Mouse (Mus musculus): ENCODE data around the gene Faap100. TPM values are rescaled to one million over a fixed set of nuclear protein-coding genes. Genes with fewer than 3 reads are reported as not detected.
A peak's percentile ranks its signal among the peaks of the same experiment; 100 is the strongest.
"Not testable (repeated sequence)": the region's sequence is repeated elsewhere in the genome, so short reads cannot be mapped to it uniquely, and the experiment has no call there.

The Faap100 gene
- 25.3 and 29.2 TPM in 2 replicates for polyA plus RNA-seq (2014; fragmentation: Nextera tagmentation; extraction: Ambion mirVana)

DNA sequence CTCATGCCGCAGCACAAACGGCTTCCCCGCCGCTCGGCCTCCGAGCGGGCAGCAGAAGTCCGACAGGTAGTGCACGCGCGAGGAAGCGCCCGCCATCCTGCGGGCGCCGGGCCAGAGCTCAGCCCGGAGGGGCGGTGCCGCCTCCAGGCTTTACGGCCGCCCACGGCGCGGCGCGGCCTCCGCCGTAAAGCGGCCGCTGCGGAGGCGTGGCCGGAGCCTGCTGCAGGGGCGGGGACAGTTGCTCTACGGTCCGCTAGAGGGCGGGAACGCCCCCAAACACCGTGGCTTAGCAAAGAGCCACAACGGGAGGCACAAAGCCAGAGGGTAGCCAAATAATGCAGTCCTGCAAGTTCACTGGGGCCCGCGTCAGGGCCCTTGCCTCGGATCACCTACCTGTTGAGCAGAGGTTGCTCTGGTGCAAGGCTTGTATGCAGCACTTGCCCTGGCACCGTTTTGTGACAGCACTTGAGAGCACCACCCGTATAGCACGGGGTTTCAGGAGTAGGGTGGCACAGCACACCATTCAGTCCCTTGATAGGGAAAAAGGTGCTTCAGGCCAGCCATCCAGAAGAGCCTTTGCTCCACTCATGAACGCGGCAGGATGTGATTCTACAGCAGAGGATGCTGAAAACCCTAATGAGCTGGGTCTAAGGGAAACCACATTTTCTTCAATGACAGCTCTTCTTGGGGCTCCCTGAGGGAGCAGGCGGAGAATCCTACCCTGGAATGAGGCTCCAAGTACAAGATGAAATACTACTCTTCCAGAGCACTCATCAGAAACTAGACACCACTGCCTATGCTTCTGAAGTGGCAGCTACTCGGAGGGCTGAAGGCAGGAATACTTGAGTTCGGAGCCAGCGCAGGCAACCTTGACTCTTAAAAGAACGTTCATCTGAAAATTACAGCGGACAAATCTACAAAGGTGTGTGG is at the start of gene Faap100:
Faap100 (minus strand) TSS at position 154 of the 930 bp plus-strand sequence.
- Histone ChIP-seq H3K9ac (ENCODE audit: low read length) (peak within 1 kb of the TSS; percentile 81), H3K9me3 (ENCODE audit: control insufficient read depth, low read length) (no peaks in the 10 kb centered on the region), H3K4me2 (peak within 1 kb of the TSS; percentile 98), H3K4me1 (ENCODE audit: control insufficient read depth, insufficient read depth, low read length) (peaks cover 16% of the 10 kb centered on the region), H3K36me3 (ENCODE audit: control insufficient read depth, insufficient read depth, low read length) (peaks cover 10% of the 10 kb centered on the region; the same call in 1 of the 2 replicates), H3K27ac (ENCODE audit: low read depth, low read length) (peak within 1 kb of the TSS; percentile 35; the same call in 1 of the 2 replicates), H3K4me3 (ENCODE audit: low read depth, low read length) (peak within 1 kb of the TSS; percentile 88), H3K27me3 (ENCODE audit: control insufficient read depth, insufficient read depth, low read length) (no peaks in the 10 kb centered on the region)
- DNase-seq (ENCODE audit: low spot score, missing footprints) (peak; percentile 99), ATAC-seq (ENCODE audit: low FRiP score) (peak; percentile 93)
- 11% methylated on average over 53 of the region's 54 CpGs for WGBS

DNA sequence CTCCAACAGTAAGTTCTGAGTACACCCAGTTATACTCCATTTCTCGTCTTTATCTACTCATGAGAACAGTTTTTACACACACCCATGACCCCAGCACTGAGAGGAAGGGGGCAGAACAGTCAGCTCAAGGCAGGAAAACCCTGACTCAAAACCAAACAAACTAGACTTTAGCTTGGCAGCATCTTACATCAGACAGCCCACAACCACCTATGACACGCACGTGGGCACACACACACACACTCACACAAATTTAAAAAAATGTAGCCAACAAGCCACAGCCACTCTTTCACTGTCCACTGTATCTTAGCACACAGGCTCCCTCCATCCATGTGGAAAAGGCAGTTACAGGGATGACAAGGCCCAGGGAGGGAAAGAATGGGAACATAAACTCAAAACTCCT is 48.2 kb upstream of the Faap100 start:
- Histone ChIP-seq H3K36me3 (ENCODE audit: control insufficient read depth, insufficient read depth, low read length) (peaks cover 20% of the 10 kb centered on the region), H3K4me2 (no peak overlapping the region), H3K4me3 (ENCODE audit: low read depth, low read length) (no peak overlapping the region), H3K9ac (ENCODE audit: low read length) (no peak overlapping the region), H3K27ac (ENCODE audit: low read depth, low read length) (no peak overlapping the region), H3K4me1 (ENCODE audit: control insufficient read depth, insufficient read depth, low read length) (no peaks in the 10 kb centered on the region), H3K27me3 (ENCODE audit: control insufficient read depth, insufficient read depth, low read length) (no peaks in the 10 kb centered on the region), H3K9me3 (ENCODE audit: control insufficient read depth, low read length) (no peaks in the 10 kb centered on the region)
- no peak for DNase-seq (ENCODE audit: low spot score, missing footprints)
- 92% methylated on average over 3 of the region's 3 CpGs for WGBS
- no peak for ATAC-seq (ENCODE audit: low FRiP score)

DNA sequence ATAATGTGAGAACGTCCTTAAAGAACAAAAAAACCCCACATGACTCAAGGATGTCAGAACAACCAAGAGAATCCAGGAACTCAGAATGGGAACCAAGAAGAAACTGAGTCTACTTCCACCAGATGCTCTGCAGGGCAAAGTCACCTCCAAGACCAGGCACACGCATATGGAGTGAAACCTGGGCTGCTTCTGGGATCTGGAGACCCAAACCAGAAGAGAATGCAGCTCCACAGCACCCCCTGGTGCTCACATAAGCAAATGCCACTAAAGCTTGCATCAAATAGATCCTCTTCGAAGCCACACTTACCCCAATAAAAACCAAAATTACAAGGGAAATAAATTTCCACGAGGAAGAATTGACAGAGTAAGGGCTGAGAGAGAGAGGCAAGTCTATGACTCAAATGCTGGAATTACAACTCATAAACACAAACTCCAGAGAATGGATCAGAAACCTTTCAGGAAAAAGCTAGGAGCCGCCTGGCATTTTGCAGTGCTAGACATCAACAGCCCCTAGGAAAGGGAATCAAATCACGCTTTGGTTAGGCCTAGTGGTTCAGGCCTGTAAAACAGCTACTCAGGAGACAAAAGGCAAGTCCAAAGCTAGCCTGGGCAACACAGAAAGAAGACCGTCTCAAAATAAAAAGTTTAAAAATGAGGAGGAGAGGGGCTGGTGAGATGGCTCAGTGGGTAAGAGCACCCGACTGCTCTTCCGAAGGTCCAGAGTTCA is 45.2 kb upstream of the Faap100 start:
- peaks cover 24% of the 10 kb centered on the region for H3K36me3 ChIP-seq (ENCODE audit: control insufficient read depth, insufficient read depth, low read length)
- H3K9ac ChIP-seq (ENCODE audit: low read length), result no peak overlapping the region
- no peak overlapping the region for H3K27ac ChIP-seq (ENCODE audit: low read depth, low read length)
- H3K4me2 ChIP-seq, result no peak overlapping the region
- ATAC-seq (ENCODE audit: low FRiP score) (no peak), DNase-seq (ENCODE audit: low spot score, missing footprints) (peak; percentile 92)
- H3K27me3 ChIP-seq (ENCODE audit: control insufficient read depth, insufficient read depth, low read length), result no peaks in the 10 kb centered on the region
- 74% methylated on average over 9 of the region's 9 CpGs for WGBS
- no peak overlapping the region for H3K4me3 ChIP-seq (ENCODE audit: low read depth, low read length)
- no peaks in the 10 kb centered on the region for H3K9me3 ChIP-seq (ENCODE audit: control insufficient read depth, low read length)
- no peaks in the 10 kb centered on the region for H3K4me1 ChIP-seq (ENCODE audit: control insufficient read depth, insufficient read depth, low read length)

DNA sequence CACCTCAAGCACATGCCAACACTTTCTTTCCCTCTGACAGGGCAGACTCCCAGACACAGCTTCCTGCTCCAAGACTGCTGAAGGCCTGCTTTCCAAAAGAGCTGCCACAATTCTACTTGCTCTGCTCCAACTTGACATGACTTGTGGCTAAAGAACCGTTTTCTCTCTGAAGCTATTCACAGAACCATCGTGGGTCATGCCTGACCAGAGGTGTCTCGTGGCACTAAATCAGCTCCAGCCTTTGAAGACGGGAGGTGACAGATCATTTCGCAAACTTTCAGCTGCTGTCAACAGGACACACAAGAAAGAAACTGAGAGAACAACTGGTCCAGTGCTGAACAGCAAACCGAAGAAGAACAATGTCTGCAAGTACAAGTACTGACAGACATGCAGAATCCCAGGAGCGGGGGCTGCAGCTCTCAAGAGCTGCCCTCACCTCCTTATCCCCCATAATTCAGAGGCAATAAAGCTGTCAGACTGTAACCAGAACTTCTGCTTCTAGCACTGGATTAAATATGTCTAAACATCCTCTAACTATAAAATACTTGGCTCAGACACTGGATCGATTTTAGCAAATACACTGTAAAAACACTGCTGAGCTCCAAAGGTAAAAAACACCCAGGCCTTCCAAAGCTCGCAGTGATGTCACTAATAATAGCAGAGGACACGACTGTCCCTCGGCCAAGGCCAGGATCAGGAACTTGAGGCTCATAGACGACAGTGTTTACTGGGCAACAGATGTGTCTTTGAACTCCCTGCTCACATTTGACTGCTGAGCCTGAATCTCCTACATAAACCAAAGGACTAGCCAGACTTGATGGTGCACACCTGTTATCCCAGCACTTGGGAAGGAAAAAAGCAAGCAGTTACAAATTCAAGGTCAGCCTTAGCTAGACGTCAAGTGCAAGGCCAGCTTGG is 44.3 kb upstream of the Faap100 start:
- H3K27ac ChIP-seq (ENCODE audit: low read depth, low read length), result no peak overlapping the region
- DNase-seq (ENCODE audit: low spot score, missing footprints), result peak; percentile 65
- ATAC-seq (ENCODE audit: low FRiP score), result no peak
- 94% methylated on average over 13 of the region's 13 CpGs for WGBS
- peaks cover 26% of the 10 kb centered on the region for H3K36me3 ChIP-seq (ENCODE audit: control insufficient read depth, insufficient read depth, low read length)
- no peak overlapping the region for H3K9ac ChIP-seq (ENCODE audit: low read length)
- no peak overlapping the region for H3K4me2 ChIP-seq
- no peaks in the 10 kb centered on the region for H3K4me1 ChIP-seq (ENCODE audit: control insufficient read depth, insufficient read depth, low read length)
- H3K27me3 ChIP-seq (ENCODE audit: control insufficient read depth, insufficient read depth, low read length), result no peaks in the 10 kb centered on the region
- no peak overlapping the region for H3K4me3 ChIP-seq (ENCODE audit: low read depth, low read length)
- H3K9me3 ChIP-seq (ENCODE audit: control insufficient read depth, low read length), result no peaks in the 10 kb centered on the region

DNA sequence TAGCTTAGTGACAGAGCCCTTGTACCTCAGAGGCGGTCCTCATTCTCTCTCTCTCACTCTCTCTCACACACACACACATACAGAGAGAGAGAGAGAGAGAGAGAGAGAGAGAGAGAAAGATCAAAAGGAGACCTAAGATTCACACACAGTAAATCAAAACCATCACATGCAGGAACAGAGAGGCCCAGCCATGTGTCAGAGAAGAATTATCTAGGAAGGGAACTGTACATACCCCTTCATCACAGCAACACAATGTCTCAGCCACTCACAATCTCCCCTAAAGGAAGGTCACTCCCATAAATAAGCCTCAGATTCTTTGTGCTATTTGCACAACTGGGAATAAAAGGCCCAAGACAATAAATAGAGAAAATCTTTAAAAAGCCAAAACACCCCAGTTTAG is 40.0 kb upstream of the Faap100 start:
- Histone ChIP-seq H3K9ac (ENCODE audit: low read length) (no peak overlapping the region), H3K27ac (ENCODE audit: low read depth, low read length) (no peak overlapping the region), H3K4me2 (no peak overlapping the region), H3K4me3 (ENCODE audit: low read depth, low read length) (no peak overlapping the region), H3K27me3 (ENCODE audit: control insufficient read depth, insufficient read depth, low read length) (no peaks in the 10 kb centered on the region), H3K4me1 (ENCODE audit: control insufficient read depth, insufficient read depth, low read length) (no peaks in the 10 kb centered on the region), H3K36me3 (ENCODE audit: control insufficient read depth, insufficient read depth, low read length) (peaks cover 29% of the 10 kb centered on the region), H3K9me3 (ENCODE audit: control insufficient read depth, low read length) (no peaks in the 10 kb centered on the region)
- ATAC-seq (ENCODE audit: low FRiP score) (no peak), DNase-seq (ENCODE audit: low spot score, missing footprints) (no peak)
- WGBS, result 100% methylated on average over 1 of the region's 1 CpGs

DNA sequence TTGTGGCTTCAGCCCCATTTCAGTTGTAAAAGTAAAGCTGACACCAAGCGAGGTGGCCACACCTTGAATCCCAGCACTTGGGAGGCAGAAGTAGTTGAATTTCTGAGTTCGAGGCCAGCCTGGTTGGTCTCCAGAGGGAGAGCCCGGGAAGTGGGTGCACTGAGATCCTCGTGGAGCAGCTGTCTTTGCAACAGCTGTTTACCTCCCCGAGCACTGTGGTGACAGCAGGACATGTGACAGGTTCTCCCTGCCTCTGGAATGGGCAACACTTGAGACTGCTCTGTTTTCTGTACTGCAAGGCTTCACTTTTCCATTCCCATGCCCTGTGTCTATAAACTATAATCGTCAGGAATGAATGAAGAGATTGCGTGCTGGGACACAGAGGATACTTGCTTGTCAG is 39.3 kb upstream of the Faap100 start:
- 96% methylated on average over 7 of the region's 7 CpGs for WGBS
- DNase-seq (ENCODE audit: low spot score, missing footprints), result peak; percentile 23
- no peak for ATAC-seq (ENCODE audit: low FRiP score)
- Histone ChIP-seq H3K27me3 (ENCODE audit: control insufficient read depth, insufficient read depth, low read length) (no peaks in the 10 kb centered on the region), H3K36me3 (ENCODE audit: control insufficient read depth, insufficient read depth, low read length) (peaks cover 33% of the 10 kb centered on the region), H3K27ac (ENCODE audit: low read depth, low read length) (no peak overlapping the region), H3K4me3 (ENCODE audit: low read depth, low read length) (no peak overlapping the region), H3K9ac (ENCODE audit: low read length) (no peak overlapping the region), H3K9me3 (ENCODE audit: control insufficient read depth, low read length) (no peaks in the 10 kb centered on the region), H3K4me2 (no peak overlapping the region), H3K4me1 (ENCODE audit: control insufficient read depth, insufficient read depth, low read length) (no peaks in the 10 kb centered on the region)

DNA sequence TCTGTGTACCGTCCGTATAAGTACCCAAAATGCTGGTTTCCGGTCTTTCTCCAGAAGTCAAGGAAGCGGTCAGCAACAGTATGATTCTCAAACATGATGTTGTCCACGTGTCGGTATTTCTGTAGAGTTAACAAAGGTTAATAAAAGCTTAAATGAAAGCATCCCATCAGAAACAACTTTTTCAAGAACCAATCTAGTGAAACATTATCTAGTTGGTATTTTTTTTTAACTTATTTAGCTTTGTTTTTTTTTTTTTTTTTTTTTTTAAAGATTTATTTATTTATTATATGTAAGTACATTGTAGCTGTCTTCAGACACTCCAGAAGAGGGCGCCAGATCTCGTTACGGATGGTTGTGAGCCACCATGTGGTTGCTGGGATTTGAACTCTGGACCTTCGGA is 35.1 kb upstream of the Faap100 start:
- WGBS, result 98% methylated on average over 7 of the region's 10 CpGs
- H3K27ac ChIP-seq (ENCODE audit: low read depth, low read length); H3K27me3 ChIP-seq (ENCODE audit: control insufficient read depth, insufficient read depth, low read length); H3K4me3 ChIP-seq (ENCODE audit: low read depth, low read length); H3K4me1 ChIP-seq (ENCODE audit: control insufficient read depth, insufficient read depth, low read length); H3K4me2 ChIP-seq; ATAC-seq (ENCODE audit: low FRiP score); H3K9me3 ChIP-seq (ENCODE audit: control insufficient read depth, low read length); H3K9ac ChIP-seq (ENCODE audit: low read length): not testable (repeated sequence)
- peaks cover 54% of the 10 kb centered on the region for H3K36me3 ChIP-seq (ENCODE audit: control insufficient read depth, insufficient read depth, low read length)
- DNase-seq (ENCODE audit: low spot score, missing footprints), result peak; percentile 62

DNA sequence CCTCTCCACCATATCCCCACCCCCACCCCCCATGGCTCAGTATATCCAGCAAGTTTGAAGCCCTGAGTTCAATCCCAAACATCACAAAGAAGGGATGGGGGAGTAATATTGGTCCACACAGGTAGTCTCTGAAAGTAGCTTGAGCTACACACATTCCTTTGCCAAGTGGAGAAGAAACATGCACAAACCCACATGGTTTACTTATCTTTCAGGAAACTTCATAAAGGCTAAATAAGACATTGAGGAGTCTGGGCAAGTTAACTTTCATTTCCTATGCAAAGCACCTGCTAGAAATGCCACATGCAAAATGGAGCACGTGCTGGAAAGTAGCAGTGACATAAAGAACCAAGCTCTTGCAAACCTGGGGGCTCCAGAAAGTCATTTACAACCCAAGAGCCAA is 27.9 kb upstream of the Faap100 start:
- Histone ChIP-seq H3K27ac (ENCODE audit: low read depth, low read length) (no peak overlapping the region), H3K9me3 (ENCODE audit: control insufficient read depth, low read length) (no peaks in the 10 kb centered on the region), H3K4me1 (ENCODE audit: control insufficient read depth, insufficient read depth, low read length) (no peaks in the 10 kb centered on the region), H3K4me2 (no peak overlapping the region), H3K4me3 (ENCODE audit: low read depth, low read length) (no peak overlapping the region), H3K27me3 (ENCODE audit: control insufficient read depth, insufficient read depth, low read length) (no peaks in the 10 kb centered on the region), H3K9ac (ENCODE audit: low read length) (no peak overlapping the region), H3K36me3 (ENCODE audit: control insufficient read depth, insufficient read depth, low read length) (peaks cover 40% of the 10 kb centered on the region)
- WGBS, result 84% methylated on average over 1 of the region's 1 CpGs
- DNase-seq (ENCODE audit: low spot score, missing footprints) (no peak), ATAC-seq (ENCODE audit: low FRiP score) (no peak)

Measured in midbrain, embryonic 11.5 days (tissue).